Mouse (Mus musculus) cerebellum, adult 2 months (tissue): ENCODE measurements around the gene Ecm1. TPM values are rescaled to one million over a fixed set of nuclear protein-coding genes. Genes with fewer than 3 reads are reported as not detected.

ENCODE experiments used
- DNase-seq, 2 experiments: peaks; one replicate each; pipeline ENCODE4 v3.0.0; 2021
- H3K27ac ChIP-seq: fragments of 200-500 bp; 2 replicates; pipeline ENCODE4 v1.5.1; 2012; ENCODE audit warnings: low read length, control low read depth, inconsistent platforms; ENCODE audit not compliant: insufficient read depth
- H3K27me3 ChIP-seq: fragments of 200-500 bp; 2 replicates; pipeline ENCODE4 v1.6.1; 2012; ENCODE audit warnings: inconsistent platforms, mild to moderate bottlenecking, low read length, moderate library complexity; ENCODE audit not compliant: control insufficient read depth, insufficient read depth
- H3K4me1 ChIP-seq: fragments of 200-500 bp; 2 replicates; pipeline ENCODE4 v1.6.1; 2011; ENCODE audit warnings: low read length; ENCODE audit not compliant: control insufficient read depth, insufficient read depth
- H3K4me3 ChIP-seq: fragments of 200-500 bp; replicated peaks from 2 replicates; pipeline ENCODE3; 2011; ENCODE audit warnings: mild to moderate bottlenecking, low read depth, low read length, control low read depth; ENCODE audit not compliant: insufficient read depth
- CTCF ChIP-seq: fragments of 200-500 bp; IDR thresholded peaks from 2 replicates; pipeline ENCODE4 v1.5.1; 2011; ENCODE audit warnings: low read depth, mild to moderate bottlenecking, control low read depth, low read length, moderate library complexity, borderline replicate concordance; ENCODE audit not compliant: insufficient read depth
- POLR2A ChIP-seq: fragments of 200-500 bp; IDR thresholded peaks from 2 replicates; pipeline ENCODE4 v1.6.1; 2011; ENCODE audit warnings: low read length, control low read depth, borderline replicate concordance; ENCODE audit not compliant: insufficient read depth
- WGBS: fragments of 180-500 bp; shearing (Covaris S2); methylation state at CpG from one replicate; pipeline ENCODE4 v1.1.7; 2018; 5-methylcytosine and 5-hydroxymethylcytosine counted together
- polyA plus RNA-seq: library from polyadenylated mRNA; depleted of rRNA; stranded (reverse); fragments of >200 nt; gene quantifications from 2 replicates; pipeline ENCODE4 v1.2.3, GENCODE M21; 2012; rRNA removed

The Ecm1 gene
- polyA plus RNA-seq, 1 experiment: 14.3 TPM

- TF ChIP-seq CTCF: no peak
- no peak for TF ChIP-seq POLR2A
- H3K4me3 ChIP-seq: no peak overlapping the region
- WGBS: 91% methylated on average over 2 of the region's 2 CpGs
- H3K4me1 ChIP-seq: peaks cover 6% of the 10 kb centered on the region; the same call in 1 of the 2 replicates
- DNase-seq: no peak
- H3K27me3 ChIP-seq: no peaks in the 10 kb centered on the region
- no peak overlapping the region for H3K27ac ChIP-seq
These were observed 53.7 kb downstream of the Ecm1 start for GRCm38 (mm10) chr3:95685701-95686100.

DNA sequence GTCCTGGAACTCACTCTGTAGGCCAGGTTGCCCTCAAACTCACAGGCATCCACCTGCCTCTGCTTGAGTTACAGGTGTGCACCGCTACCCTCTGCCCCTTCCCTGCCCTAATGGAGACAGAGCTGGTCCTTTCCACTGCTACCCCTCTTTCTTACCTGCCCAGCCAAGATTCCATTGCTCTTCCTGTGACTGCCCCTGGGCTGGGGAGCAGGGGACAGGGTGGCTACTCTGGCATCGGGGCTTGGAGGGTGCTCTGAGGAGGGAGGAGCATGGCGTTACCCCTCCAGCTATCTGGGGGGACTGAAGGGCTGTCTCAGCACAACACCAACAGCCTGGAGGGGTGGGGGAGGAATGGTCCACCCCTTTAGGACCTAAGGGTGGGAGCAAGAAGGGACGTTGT, 54.1 kb downstream of the Ecm1 start:
- TF ChIP-seq CTCF: no peak
- TF ChIP-seq POLR2A: no peak
- Histone ChIP-seq H3K4me3 (no peak overlapping the region), H3K4me1 (peaks cover 6% of the 10 kb centered on the region; the same call in 1 of the 2 replicates), H3K27ac (no peak overlapping the region), H3K27me3 (no peaks in the 10 kb centered on the region)
- 83% methylated on average over 4 of the region's 4 CpGs for WGBS
- no peak for DNase-seq

GRCm38 (mm10) chr3:95684846-95685245, 54.5 kb downstream of the Ecm1 start:
- TF ChIP-seq POLR2A (no peak), CTCF (no peak)
- WGBS: 61% methylated on average over 8 of the region's 8 CpGs
- no peak overlapping the region for H3K4me3 ChIP-seq
- H3K27me3 ChIP-seq: no peaks in the 10 kb centered on the region
- DNase-seq: no peak
- H3K27ac ChIP-seq: no peak overlapping the region
- peaks cover 6% of the 10 kb centered on the region; the same call in 1 of the 2 replicates for H3K4me1 ChIP-seq

Other genes starting within 250 kb of the Ecm1 start
- 4.0 and 4.4 TPM in 2 replicates for gene Ctsk, start 240.3 kb downstream of the Ecm1 start, polyA plus RNA-seq
- gene Ctss, start 212.8 kb downstream of the Ecm1 start, polyA plus RNA-seq: 39.2 and 43.0 TPM in 2 replicates
- not detected in 2 replicates for gene Hormad1, start 179.9 kb downstream of the Ecm1 start, polyA plus RNA-seq
- 22.7 and 24.1 TPM in 2 replicates for gene Golph3l, start 150.6 kb downstream of the Ecm1 start, polyA plus RNA-seq
- gene Ensa, start 114.6 kb downstream of the Ecm1 start, polyA plus RNA-seq: 84.5 and 88.8 TPM in 2 replicates
- 43.6 and 45.4 TPM in 2 replicates for gene Mcl1, start 80.8 kb downstream of the Ecm1 start, polyA plus RNA-seq
- 13.5 and 15.9 TPM in 2 replicates for gene Adamtsl4, start 51.7 kb downstream of the Ecm1 start, polyA plus RNA-seq
- gene Tars2, start 20.6 kb upstream of the Ecm1 start, polyA plus RNA-seq: 41.3 and 43.3 TPM in 2 replicates
- 27.4 and 30.3 TPM in 2 replicates for gene Rprd2, start 79.3 kb upstream of the Ecm1 start, polyA plus RNA-seq
- gene Prpf3, start 116.3 kb upstream of the Ecm1 start, polyA plus RNA-seq: 39.6 and 41.6 TPM in 2 replicates
- 265 and 281 TPM in 2 replicates for gene Mrps21, start 131.9 kb upstream of the Ecm1 start, polyA plus RNA-seq
- 48.4 and 48.7 TPM in 2 replicates for gene Ciart, start 142.7 kb upstream of the Ecm1 start, polyA plus RNA-seq
- 9.0 and 9.3 TPM in 2 replicates for gene BC028528, start 152.4 kb upstream of the Ecm1 start, polyA plus RNA-seq
- 78.1 and 80.3 TPM in 2 replicates for gene Aph1a, start 154.4 kb upstream of the Ecm1 start, polyA plus RNA-seq
- 49.8 and 63.2 TPM in 2 replicates for gene Car14, start 165.1 kb upstream of the Ecm1 start, polyA plus RNA-seq
- 65.1 and 70.4 TPM in 2 replicates for gene Anp32e, start 189.7 kb upstream of the Ecm1 start, polyA plus RNA-seq